Mouse (Mus musculus): ENCODE measurements around the gene Mylk2. TPM values are rescaled to one million over a fixed set of nuclear protein-coding genes. Genes with fewer than 3 reads are reported as not detected.

Mylk2 gene
- polyA plus RNA-seq, 1 experiment, result not detected

GRCm38 (mm10) chr2:152905036-152905829, 5.9 kb upstream of the Mylk2 start:
- no peak overlapping the region for H3K4me3 ChIP-seq (replicated peaks; ENCODE audit: insufficient read depth, low read depth, low read length)
- 20% methylated on average over 11 of the region's 11 CpGs for WGBS
- no peaks in the 10 kb centered on the region for H3K27me3 ChIP-seq (ENCODE audit: control insufficient read depth, insufficient read depth, low read length)
- no peak for DNase-seq
- no peak for TF ChIP-seq POLR2A (IDR thresholded peaks at IDR 0.05; ENCODE audit: borderline replicate concordance, insufficient read depth, low read length)
- no peak for TF ChIP-seq CTCF (IDR thresholded peaks at IDR 0.05; ENCODE audit: borderline replicate concordance, insufficient read depth, low read depth, low read length)
- peaks cover 22% of the 10 kb centered on the region for H3K4me1 ChIP-seq (ENCODE audit: control insufficient read depth, insufficient read depth, low read length)
- H3K27ac ChIP-seq (ENCODE audit: insufficient read depth, low read length), result no peak overlapping the region

DNA sequence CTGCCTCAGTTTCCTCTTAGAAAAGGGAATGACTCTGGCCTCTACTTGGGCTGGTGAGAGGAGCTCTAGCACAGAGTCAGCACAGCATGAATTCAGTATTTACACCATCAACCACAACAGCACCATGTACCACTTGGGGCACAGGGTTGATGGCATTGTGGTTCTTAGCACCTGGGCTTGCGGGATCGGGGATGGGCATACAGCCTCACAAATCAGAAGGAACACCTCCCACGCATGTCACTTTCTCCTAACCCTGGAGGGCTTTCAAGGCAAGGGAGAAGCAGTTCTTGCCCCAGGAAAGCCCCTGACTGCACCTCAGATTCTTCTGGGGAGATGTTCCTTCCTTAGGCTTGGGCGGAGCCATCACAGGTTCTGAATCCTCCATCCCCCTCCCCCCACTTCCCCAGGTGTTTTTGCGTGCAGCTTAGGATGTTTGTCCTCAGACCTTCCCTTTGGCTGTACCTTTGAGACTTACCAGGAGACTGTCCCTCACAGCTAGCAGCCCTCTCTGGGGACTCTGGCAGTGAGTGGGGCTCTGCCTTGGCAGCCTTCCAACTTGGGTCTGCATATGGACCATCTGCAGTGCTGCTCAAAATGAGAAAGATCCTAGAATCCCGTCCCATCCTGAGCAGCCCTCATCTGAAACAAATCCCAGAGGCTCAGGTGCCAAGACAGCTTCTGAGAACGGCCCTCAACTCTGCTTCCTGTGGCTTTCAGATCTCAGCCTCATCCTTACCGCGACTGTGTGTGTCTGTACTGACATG, 4.7 kb upstream of the Mylk2 start:
- Histone ChIP-seq H3K4me3 (replicated peaks; ENCODE audit: insufficient read depth, low read depth, low read length) (no peak overlapping the region), H3K4me1 (ENCODE audit: control insufficient read depth, insufficient read depth, low read length) (peaks cover 30% of the 10 kb centered on the region), H3K27me3 (ENCODE audit: control insufficient read depth, insufficient read depth, low read length) (no peaks in the 10 kb centered on the region), H3K27ac (ENCODE audit: insufficient read depth, low read length) (no peak overlapping the region)
- TF ChIP-seq POLR2A (IDR thresholded peaks at IDR 0.05; ENCODE audit: borderline replicate concordance, insufficient read depth, low read length) (no peak), CTCF (IDR thresholded peaks at IDR 0.05; ENCODE audit: borderline replicate concordance, insufficient read depth, low read depth, low read length) (no peak)
- DNase-seq, result no peak
- 59% methylated on average over 9 of the region's 9 CpGs for WGBS

- 54% methylated on average over 14 of the region's 14 CpGs for WGBS
- no peak overlapping the region for H3K4me3 ChIP-seq (replicated peaks; ENCODE audit: insufficient read depth, low read depth, low read length)
Measured at GRCm38 (mm10) chr2:152907114-152907943, 3.8 kb upstream of the Mylk2 start.

DNA sequence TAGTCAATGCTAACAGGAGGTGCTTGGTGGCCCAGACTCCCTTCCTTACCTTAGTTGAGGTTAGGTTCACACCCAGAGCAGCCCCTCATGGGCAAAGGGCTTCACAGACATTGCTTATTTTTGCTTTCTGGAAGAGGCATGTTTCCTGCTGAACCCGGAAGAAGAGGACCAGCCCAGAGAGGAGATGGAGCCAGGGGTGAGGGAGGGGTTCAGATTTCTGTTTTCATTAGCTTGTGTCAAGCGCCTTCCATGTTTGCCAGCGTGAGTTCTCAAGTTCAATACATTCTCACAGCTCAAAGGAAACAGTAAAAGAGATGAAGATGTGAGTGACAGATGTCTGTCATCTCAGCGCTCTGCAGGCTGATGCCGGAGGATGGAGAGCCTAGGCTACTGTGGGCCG, 1.3 kb upstream of the Mylk2 start:
- no peak for DNase-seq
- H3K4me3 ChIP-seq (replicated peaks; ENCODE audit: insufficient read depth, low read depth, low read length), result no peak overlapping the region
- H3K27ac ChIP-seq (ENCODE audit: insufficient read depth, low read length), result no peak overlapping the region
- TF ChIP-seq CTCF (IDR thresholded peaks at IDR 0.05; ENCODE audit: borderline replicate concordance, insufficient read depth, low read depth, low read length) (no peak), POLR2A (IDR thresholded peaks at IDR 0.05; ENCODE audit: borderline replicate concordance, insufficient read depth, low read length) (no peak)
- H3K4me1 ChIP-seq (ENCODE audit: control insufficient read depth, insufficient read depth, low read length), result peaks cover 34% of the 10 kb centered on the region
- 90% methylated on average over 6 of the region's 6 CpGs for WGBS
- no peaks in the 10 kb centered on the region for H3K27me3 ChIP-seq (ENCODE audit: control insufficient read depth, insufficient read depth, low read length)

More at GRCm38 (mm10) chr2:152907114-152907943, 3.8 kb upstream of the Mylk2 start:
- DNase-seq, result no peak
- H3K27me3 ChIP-seq (ENCODE audit: control insufficient read depth, insufficient read depth, low read length), result no peaks in the 10 kb centered on the region
- H3K27ac ChIP-seq (ENCODE audit: insufficient read depth, low read length), result no peak overlapping the region
- peaks cover 32% of the 10 kb centered on the region for H3K4me1 ChIP-seq (ENCODE audit: control insufficient read depth, insufficient read depth, low read length)
- no peak for TF ChIP-seq POLR2A (IDR thresholded peaks at IDR 0.05; ENCODE audit: borderline replicate concordance, insufficient read depth, low read length)
- no peak for TF ChIP-seq CTCF (IDR thresholded peaks at IDR 0.05; ENCODE audit: borderline replicate concordance, insufficient read depth, low read depth, low read length)

DNA sequence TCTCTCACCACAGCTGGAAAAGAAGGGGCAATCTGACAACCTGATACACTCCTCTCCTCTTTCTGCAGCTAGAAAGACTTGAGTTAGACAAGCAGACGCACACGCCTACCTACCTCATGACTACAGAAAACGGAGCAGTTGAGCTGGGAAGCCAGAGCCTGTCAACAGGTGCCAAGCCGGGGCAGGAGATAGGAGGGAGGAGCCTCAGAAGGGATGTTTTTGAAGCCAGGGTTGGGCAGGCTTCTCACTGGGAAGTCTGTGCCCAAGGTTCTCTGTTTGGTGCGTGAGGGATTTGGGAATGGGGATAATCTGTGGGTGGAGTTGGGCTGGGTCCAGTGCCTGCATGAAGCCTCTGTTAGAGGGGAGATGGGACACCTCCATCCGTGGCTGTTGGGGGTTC, 280 bp downstream of the Mylk2 start:
- WGBS, result 27% methylated on average over 6 of the region's 6 CpGs
- H3K4me3 ChIP-seq (replicated peaks; ENCODE audit: insufficient read depth, low read depth, low read length), result no peak overlapping the region
- no peak overlapping the region for H3K27ac ChIP-seq (ENCODE audit: insufficient read depth, low read length)
- DNase-seq, result no peak
- no peaks in the 10 kb centered on the region for H3K27me3 ChIP-seq (ENCODE audit: control insufficient read depth, insufficient read depth, low read length)
- peaks cover 26% of the 10 kb centered on the region for H3K4me1 ChIP-seq (ENCODE audit: control insufficient read depth, insufficient read depth, low read length)
- TF ChIP-seq POLR2A (IDR thresholded peaks at IDR 0.05; ENCODE audit: borderline replicate concordance, insufficient read depth, low read length), result no peak
- TF ChIP-seq CTCF (IDR thresholded peaks at IDR 0.05; ENCODE audit: borderline replicate concordance, insufficient read depth, low read depth, low read length), result no peak

GRCm38 (mm10) chr2:152913471-152913870, 2.3 kb downstream of the Mylk2 start:
- TF ChIP-seq CTCF (IDR thresholded peaks at IDR 0.05; ENCODE audit: borderline replicate concordance, insufficient read depth, low read depth, low read length) (no peak), POLR2A (IDR thresholded peaks at IDR 0.05; ENCODE audit: borderline replicate concordance, insufficient read depth, low read length) (no peak)
- no peaks in the 10 kb centered on the region for H3K27me3 ChIP-seq (ENCODE audit: control insufficient read depth, insufficient read depth, low read length)
- 63% methylated on average over 7 of the region's 7 CpGs for WGBS
- H3K27ac ChIP-seq (ENCODE audit: insufficient read depth, low read length), result no peak overlapping the region
- H3K4me1 ChIP-seq (ENCODE audit: control insufficient read depth, insufficient read depth, low read length), result peaks cover 14% of the 10 kb centered on the region
- H3K4me3 ChIP-seq (replicated peaks; ENCODE audit: insufficient read depth, low read depth, low read length), result no peak overlapping the region
- no peak for DNase-seq

DNA sequence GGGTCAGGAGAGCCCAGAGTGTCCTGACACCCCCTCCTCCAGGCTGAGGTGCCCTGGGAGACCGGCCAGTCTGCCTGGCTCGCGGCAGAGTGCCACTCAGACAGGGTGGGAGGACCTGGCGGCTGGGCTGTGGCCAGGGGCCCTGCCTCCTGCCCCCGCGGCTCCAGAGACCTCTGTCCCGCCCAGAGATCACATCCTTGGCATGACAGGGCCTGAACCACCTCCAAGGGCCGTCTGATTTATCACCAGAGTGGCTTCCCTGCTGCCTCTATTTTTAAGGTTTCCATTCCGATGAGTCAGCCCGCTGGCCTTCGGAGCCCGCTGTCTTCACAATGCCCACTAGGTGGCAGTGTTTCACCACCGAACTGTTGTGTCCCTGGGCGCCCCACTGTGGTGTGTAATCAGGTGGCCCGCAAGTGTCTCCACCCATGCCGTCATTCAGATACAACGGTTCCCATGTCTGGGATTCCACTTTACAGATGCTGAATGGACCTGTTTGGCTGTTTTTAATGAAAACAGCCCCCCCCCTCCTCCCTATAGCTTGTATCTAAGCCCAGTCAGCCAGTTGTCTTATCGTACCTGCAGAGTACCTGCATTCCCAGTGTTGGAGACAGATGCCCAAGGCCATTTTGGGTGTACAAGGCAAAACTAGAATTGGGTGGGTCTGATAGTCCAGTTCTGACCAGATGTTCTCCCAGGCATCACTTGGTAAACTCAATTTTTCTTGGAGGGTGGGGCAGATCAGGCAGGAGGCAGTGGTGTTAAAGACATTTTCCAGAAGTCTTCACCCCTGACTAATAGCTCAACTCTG, 3.4 kb downstream of the Mylk2 start:
- Histone ChIP-seq H3K4me1 (ENCODE audit: control insufficient read depth, insufficient read depth, low read length) (peaks cover 14% of the 10 kb centered on the region), H3K27ac (ENCODE audit: insufficient read depth, low read length) (no peak overlapping the region), H3K4me3 (replicated peaks; ENCODE audit: insufficient read depth, low read depth, low read length) (peak overlapping the region; percentile 38), H3K27me3 (ENCODE audit: control insufficient read depth, insufficient read depth, low read length) (no peaks in the 10 kb centered on the region)
- TF ChIP-seq POLR2A (IDR thresholded peaks at IDR 0.05; ENCODE audit: borderline replicate concordance, insufficient read depth, low read length), result no peak
- peak; percentile 95 for TF ChIP-seq CTCF (IDR thresholded peaks at IDR 0.05; ENCODE audit: borderline replicate concordance, insufficient read depth, low read depth, low read length)
- WGBS, result under 1% methylated on average over 16 of the region's 18 CpGs
- DNase-seq, result peak; percentile 88 to 94

Measured in cerebellum, adult 2 months (tissue).